Mouse (Mus musculus): ENCODE measurements around the gene Usp45. TPM values are rescaled to one million over a fixed set of nuclear protein-coding genes. Genes with fewer than 3 reads are reported as not detected.

The Usp45 gene
- 45.6 TPM for polyA plus RNA-seq (2014; fragmentation: Illumina TruSeq; extraction: RNeasy Lipid Tissue Mini Kit (QIAGEN cat#74804); ENCODE audit: low read depth, low replicate concordance)

GRCm38 (mm10) chr4:21766863-21767304 is at the start of gene Usp45, which contains the start of gene Tstd3:
TSS of gene Usp45 (plus strand) at chr4:21767156.
TSS of gene Tstd3 (minus strand) at chr4:21767212.

GRCm38 (mm10) chr4:21727615-21728165 is 39.3 kb upstream of the Usp45 start, which contains the start of gene Ccnc:
TSS of gene Ccnc (plus strand) at chr4:21727701.

GRCm38 (mm10) chr4:21847481-21848286 is 80.7 kb downstream of the Usp45 start, which contains the start of gene Pnisr:
TSS of gene Pnisr (plus strand) at chr4:21847583.

GRCm38 (mm10) chr4:21879565-21880220 is 112.7 kb downstream of the Usp45 start, which contains the start of gene Coq3:
TSS of gene Coq3 (plus strand) at chr4:21879673.

Other genes with a start within 250 kb of the Usp45 start
- not detected for gene Prdm13, start 81.2 kb upstream of the Usp45 start, polyA plus RNA-seq (2014; fragmentation: Illumina TruSeq; extraction: RNeasy Lipid Tissue Mini Kit (QIAGEN cat#74804); ENCODE audit: low read depth, low replicate concordance)
- gene Ccnc, start 39.5 kb upstream of the Usp45 start, polyA plus RNA-seq (2014; fragmentation: Illumina TruSeq; extraction: RNeasy Lipid Tissue Mini Kit (QIAGEN cat#74804); ENCODE audit: low read depth, low replicate concordance) = 92.3 TPM
- 41.6 TPM for gene Tstd3, start 56 bp downstream of the Usp45 start, polyA plus RNA-seq (2014; fragmentation: Illumina TruSeq; extraction: RNeasy Lipid Tissue Mini Kit (QIAGEN cat#74804); ENCODE audit: low read depth, low replicate concordance)
- 372 TPM for gene Pnisr, start 80.4 kb downstream of the Usp45 start, polyA plus RNA-seq (2014; fragmentation: Illumina TruSeq; extraction: RNeasy Lipid Tissue Mini Kit (QIAGEN cat#74804); ENCODE audit: low read depth, low replicate concordance)
- gene Coq3, start 112.5 kb downstream of the Usp45 start, polyA plus RNA-seq (2014; fragmentation: Illumina TruSeq; extraction: RNeasy Lipid Tissue Mini Kit (QIAGEN cat#74804); ENCODE audit: low read depth, low replicate concordance) = 11.0 TPM
- 7.5 TPM for gene Faxc, start 164.2 kb downstream of the Usp45 start, polyA plus RNA-seq (2014; fragmentation: Illumina TruSeq; extraction: RNeasy Lipid Tissue Mini Kit (QIAGEN cat#74804); ENCODE audit: low read depth, low replicate concordance)

All from sigmoid colon, adult 10 weeks (tissue).